Mouse (Mus musculus) kidney, adult 11 months (tissue): ENCODE measurements around the gene Cd99l2.
"Not testable (repeated sequence)": the region's sequence is repeated elsewhere in the genome, so short reads cannot be mapped to it uniquely, and the experiment has no call there.

Experiments
- DNase-seq: peaks from one replicate; pipeline ENCODE4 v3.0.0; 2022

Cd99l2 gene

DNA sequence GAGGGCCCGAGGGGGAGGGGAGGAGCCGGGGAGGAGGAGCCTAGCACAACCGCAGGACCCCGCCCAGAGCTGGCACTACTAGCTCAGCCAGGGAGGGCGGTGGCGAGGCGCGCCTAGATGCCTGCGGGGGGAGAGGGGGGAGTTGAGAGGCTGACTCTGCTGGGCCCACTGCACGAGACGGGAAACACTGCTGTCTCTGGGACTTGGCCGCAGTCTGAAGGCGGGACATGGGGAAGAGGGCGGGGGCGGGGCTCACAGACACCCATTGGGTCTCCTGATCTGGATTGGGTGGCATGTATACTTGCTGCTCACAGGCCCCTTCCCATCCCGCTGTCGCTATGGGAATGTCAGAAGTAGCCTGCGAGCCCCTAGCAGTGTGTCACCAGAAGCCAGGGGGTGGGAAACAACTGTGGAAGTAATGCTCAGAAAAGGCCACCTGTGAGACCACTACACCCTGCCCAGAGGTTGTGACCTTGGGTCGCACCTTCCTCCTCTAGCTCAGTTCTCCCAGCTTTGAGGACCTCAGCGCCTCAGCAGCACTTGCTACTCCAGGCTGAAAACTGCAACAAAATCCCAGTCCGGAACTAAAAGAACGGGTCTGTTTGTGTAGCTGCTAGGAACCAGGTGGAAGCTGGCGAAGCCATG, at the start of gene Cd99l2:
TSS of gene Cd99l2 (minus strand) at position 216 of the 645 bp plus-strand sequence.
- DNase-seq, result peak; percentile 89

DNA sequence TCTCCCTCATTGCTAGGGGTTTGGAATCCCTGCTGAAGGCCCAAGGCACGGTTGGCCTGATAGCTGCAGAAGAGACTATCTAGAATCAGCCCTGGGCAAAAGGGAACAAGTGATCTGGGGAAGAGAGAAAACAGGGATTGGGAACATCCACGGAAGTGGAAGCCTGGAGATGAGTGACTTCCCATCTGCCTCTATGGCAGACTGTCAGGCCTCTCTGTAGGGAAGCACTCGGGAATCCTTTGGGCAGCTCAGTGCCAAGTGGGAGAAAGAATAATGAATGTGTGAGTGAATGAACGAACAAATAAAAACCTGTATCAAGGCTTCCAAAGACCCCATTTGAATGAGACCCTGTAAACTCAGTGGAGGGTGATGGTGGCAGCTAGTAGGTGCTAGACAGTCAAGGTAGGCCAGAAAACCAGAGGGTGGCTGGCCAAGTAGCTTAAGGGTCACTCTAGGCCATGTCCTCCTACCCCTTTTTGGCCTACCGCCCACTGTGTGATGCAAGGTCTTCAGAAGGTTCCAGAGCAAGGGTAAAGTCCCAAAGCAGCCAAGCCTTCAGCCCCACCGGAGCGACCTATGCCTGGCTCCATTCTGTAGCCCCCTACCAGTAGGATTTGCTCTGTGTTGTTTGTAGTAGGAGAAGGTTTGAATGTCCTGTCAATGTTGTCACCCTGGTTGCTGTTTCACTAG, 48.3 kb upstream of the Cd99l2 start:
- peak; percentile 71 for DNase-seq

DNA sequence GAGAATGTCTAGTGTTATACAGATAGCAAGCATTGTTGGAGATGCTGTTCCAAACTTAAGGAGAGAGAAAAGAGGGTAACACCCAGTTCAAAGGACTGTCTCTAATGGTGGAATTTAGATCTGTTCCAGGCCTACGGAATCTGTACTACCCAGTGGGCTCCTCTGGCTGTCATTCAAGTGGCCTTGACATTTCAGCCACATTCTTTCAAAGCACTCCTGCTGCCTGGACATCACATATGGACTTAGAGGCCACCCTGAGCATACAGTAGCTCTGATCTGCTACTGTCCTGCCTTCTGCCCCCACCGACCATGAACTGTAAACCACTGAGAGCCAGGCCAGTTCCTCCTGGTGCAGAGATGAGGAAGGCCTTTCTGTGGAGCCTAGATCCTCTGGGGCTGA, 45.1 kb upstream of the Cd99l2 start:
- DNase-seq, result no peak

DNA sequence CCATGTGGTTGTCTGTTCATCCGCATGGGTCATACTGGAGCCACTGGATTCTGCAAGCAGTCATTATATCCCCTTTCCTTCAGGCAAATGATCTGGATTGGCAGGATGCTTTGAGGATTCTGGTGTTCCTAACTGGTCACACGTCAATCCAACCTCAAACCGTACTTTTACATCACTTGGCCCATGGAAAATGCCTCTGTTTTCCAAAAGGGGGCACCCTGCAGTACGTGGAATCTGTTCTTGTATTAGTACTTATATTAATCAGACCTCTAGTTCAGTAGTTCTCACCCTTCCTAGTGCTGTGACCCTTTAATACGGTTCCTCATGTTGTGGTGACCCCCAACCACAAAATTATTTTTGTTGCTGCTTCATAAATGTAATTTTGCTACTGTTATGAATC, 41.5 kb upstream of the Cd99l2 start:
- DNase-seq, result no peak

DNA sequence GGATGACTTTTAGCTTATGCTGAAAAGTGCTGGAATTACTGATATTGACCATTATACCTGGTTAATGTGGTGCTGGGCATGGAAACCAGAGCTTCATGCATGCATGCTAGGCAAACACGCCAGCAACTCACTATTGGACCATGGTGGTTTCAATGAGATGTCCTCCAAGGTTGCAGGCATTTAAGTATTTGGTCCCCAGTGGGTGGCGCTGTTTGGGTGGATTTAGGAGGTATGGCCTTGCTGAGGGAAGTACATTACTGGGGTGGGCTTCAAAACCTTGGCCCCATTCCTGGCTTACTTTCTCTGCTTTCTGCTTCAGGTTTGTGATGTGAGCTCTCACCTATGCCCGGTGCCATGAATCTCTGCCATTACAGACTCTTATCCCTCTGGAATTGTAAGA, 40.0 kb upstream of the Cd99l2 start:
- DNase-seq, result no peak

DNA sequence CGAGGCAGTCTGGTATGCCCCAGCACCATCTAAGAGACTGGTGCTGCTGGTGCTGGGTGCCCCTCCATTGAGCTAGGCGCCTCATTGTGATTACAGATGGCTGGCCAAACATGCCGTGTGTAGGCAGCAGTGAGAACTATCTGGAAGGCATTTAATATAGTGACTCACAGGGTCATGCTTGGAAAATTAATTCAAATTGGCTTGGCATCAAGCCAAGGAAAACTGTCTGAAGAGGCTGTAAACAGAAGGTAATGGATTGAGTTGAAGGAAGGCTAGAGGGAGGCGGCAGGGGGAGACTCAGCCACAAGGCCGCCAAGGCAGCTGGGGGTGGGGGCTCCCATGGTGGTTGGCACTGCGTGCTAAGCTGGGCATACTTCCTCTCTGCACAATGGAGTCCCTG, 36.0 kb upstream of the Cd99l2 start:
- peak; percentile 14 for DNase-seq

DNA sequence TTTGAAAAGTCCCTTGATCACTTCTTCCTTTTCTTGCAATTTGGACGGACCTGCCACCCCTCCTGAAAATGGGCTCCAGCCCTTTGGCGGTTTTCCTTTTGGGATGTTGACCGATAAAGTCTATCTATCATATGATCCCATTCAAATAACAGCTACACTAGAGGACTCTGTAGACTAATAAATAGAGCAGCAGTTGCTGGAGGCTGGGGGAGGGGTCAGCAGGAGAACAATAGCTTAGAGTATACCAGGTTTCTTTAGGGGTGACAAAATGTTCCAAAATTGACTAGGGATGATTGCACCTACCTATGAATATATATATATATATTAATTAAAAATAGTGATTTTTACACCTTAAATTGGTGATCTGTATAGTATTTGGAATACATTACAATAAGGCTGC, 35.5 kb upstream of the Cd99l2 start:
- no peak for DNase-seq

DNA sequence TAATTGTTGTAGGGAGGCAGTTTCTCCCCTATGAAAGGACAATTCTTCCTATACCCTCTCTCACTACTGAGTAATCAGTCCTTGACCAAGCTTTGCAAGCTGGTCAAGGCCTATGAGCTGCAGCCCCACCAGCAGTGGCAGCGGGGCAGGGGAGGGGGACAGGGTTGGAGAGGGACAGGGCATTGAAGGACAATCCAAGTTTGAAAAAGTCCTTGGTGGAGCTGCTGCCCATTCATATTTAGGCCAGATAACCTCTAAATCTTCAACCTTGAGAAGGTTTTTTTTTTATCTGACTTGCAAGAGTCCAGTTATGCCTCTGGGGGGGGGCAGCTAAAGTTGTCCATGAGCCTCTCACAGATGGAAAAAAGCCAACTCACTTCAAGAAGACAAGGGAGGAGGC, 34.8 kb upstream of the Cd99l2 start:
- DNase-seq, result no peak

DNA sequence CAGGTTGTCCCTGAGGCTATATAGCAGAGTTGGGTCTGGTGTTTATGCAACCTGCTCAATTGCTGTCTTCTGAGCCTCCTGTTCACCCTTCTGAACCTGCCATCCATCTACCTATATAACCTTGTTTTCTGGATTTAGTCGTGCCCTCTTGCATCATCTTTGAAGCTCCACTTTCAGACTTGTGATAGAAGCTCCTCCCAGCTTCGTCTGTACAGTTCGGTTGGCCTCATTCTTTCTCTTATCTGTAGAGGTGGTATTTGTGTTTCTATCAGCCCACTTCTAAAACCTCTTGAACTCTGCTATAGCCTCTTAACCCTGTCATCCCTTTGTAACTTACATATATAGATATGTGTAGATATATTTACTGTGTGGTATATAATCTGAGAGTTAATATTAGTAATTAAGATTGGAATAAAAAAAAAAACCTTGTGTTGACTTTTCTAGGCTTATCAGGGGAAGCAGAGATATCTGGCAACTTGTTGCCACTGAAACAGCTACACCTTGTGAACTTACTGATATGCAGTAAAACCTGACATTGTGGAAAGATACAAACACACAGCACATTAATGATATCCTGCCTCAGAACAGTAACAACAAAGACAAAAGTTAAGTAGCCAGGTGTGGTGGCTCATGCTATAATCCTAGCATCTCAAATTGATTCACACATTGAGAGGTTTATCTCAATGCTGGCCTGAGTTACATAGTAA, 33.1 kb upstream of the Cd99l2 start:
- no peak for DNase-seq

DNA sequence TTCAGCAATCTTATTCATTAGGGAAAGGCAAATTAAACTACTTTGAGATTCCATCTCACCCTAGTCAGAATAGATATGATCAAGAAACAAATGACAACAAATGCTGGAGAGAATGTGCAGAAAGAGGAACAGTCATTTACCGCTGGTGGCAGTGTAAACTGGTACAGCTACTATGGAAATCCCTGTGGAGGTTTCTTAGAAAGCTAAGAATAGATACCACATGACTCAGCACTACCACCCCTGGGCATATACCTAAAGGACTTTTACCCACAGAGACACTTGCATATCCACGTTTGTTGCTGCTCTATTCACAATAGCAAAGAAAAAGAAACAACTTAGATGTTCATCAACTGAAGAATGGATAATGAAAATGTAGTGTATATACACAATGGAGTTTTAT, 31.7 kb upstream of the Cd99l2 start:
- DNase-seq, result no peak

DNA sequence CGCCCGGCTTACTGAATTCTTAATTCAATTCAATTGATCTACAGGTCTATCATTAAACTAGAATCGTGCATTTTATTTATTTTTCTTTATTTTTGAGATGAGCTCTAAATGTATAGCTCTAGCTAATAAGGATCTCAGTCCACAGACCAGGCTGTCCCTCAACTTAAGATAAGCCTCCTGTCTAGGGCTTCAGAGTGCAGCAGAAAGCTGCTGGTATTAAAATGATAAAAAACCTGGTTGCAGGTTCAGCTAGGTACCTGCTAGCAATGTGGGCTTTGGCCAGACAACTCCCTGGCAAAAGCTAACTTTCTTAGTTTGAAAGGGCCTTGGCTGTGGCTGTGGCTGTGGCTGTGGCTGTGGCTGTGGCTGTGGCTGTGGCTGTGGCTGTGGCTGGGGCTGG, 30.2 kb upstream of the Cd99l2 start:
- DNase-seq, result no peak

DNA sequence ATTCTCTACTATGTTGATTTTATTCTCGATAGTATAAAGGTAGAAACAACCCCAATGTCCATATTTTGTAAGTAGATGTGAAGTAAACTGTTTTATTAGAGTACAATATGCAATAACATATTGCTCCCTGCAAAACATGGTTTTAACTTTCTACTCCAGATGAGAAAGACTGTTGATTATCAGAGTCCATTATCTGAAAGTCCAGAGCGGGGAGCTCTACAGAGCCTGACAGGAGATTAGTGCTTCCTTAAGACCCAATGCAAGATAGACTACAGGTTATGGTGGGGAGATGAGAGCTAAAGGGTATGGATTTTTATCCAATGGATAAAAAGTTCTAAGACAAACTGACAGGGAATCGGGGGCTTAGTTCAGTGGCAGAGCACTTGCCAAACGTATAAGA, 26.6 kb upstream of the Cd99l2 start:
- no peak for DNase-seq

DNA sequence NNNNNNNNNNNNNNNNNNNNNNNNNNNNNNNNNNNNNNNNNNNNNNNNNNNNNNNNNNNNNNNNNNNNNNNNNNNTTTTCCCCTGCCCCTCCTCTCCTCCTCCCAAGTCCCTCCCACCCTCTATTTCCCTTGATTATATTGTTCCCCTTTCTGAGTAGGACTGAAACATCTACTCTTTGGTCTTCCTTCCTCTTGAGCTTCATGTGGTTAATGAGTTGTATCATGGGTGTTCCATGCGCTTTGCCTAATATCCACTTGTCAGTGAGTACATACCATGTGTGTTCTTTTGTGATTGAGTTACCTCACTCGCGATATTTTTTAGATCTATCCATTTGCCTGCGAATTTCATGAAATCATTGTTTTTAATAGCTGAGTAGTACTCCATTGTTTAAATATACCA, 13.9 kb upstream of the Cd99l2 start:
- not testable (repeated sequence) for DNase-seq

DNA sequence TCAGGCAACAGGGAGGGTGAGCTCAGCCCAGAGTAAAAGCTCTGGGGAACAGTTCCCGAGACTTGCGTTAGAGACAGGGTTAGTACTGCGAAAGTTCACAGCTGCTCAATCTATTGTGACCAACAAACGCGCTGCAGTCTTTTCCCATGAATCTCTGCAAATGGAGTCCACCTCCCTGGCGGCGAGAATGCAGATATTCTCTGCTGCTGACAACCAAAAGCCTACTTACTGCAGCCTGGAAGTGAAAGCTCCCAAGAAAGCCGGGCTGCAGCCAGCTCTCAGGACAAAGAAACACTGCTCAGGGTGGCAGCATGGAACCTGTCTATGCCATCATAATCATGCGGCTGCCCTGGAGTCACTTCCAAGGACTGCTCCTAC, 619 bp upstream of the Cd99l2 start:
- peak; percentile 35 for DNase-seq

DNA sequence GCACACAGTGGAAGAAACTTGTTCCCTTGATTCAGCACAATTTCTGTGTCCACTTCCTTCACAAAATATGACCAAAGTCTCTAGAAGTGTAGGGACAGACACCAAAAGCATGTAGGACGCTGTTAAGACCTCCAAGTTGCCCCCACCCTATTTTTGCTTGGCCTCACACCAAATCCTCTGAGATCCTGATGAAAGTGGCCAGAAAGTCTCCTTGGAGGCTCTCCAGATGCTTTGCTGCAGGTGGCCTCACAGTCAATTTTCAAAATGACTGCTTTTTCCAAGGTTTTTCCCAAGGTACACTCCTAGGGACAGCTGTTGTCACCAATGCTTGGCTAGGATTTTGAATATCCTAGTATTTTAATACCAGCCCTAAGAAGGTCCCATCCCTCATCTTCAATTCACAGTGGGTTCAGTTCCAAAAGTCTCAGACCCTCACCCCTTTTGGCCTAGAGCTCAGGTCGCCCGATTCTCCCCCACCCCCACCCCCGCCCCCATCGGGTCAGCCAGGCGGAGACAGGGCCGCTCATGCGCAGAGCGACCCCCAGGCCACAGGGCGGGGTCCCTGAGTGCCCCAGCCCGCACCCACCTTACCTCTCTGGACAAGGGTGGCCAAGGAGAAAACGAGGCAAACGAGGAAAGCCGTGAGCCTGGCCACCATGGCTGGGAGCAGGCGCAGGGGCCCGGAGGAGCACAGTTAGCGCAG, 567 bp downstream of the Cd99l2 start:
- peak; percentile 7 for DNase-seq

DNA sequence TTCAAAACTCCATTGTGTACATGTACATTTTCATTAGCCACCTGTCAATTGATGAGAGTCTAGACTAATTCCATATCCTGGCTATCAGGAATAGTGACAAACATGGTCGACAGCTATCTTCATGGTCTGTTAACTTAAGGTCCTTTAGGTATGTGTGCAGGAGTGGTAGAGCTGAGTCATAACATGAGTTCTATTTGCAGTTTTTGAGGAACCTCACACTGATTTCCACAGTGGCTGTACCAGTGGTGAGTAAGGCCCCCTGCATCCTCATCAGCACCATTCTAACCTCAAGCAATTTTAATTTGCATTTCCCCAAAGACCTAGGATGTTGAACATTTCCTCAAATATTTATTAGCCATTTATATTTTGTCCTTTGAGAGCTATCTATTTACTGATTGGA, 3.3 kb downstream of the Cd99l2 start:
- DNase-seq, result no peak

DNA sequence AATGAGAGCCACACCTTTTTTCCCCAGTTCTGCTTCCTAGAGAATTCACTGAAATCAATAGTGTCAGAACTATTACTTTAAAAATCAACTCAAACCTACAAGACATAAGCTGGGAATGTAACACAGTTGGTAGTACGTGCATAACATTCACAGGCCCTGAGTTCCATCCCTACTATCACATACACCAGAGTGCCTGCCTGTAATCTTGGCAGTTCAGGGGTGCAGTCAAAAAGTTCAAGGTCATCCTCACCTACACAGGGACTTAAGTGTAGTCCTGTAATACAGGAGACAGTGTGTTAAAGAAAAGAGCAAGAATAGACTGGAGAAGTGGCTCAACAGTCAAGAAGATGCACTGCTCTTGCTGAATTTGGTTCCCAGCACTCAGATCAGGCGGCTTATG, 10.4 kb downstream of the Cd99l2 start:
- no peak for DNase-seq

DNA sequence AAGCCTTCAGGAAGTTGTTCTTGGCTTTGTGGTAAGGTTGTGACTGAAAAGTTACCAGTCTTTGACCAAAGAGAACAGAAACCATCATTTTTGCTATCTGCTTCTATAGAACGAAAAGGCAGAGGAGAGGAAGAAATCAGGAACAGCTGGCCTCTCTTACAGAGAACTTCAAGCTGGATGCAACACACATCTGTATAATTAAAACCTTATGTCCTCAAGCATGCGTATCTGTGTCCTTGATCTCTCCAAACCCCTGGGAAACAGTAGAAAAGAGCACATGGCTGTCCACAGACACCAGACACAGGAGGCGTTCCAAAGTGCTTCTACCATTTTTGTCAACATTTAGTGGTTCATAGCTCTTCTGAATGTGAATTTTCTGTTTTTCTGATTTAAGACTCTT, 16.7 kb downstream of the Cd99l2 start:
- DNase-seq, result no peak

DNA sequence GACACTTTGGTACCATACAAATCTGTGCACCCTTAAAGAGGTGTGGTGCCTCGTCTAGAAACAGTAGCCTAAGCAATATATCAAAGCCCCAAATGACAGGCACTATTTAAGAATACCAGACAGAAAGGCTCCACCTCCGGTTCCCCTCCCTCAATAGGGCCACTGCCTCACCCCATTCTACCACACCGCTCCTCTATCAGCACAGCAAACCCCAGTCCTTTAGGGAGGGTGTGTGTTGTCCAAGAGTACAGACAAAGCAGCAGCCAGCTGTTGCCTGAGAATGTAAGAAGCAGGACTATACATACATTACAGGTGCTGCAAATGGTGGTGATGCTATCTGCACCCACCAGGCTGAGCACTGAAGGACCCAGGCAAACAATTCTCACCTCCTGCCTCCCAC, 17.2 kb downstream of the Cd99l2 start:
- no peak for DNase-seq

DNA sequence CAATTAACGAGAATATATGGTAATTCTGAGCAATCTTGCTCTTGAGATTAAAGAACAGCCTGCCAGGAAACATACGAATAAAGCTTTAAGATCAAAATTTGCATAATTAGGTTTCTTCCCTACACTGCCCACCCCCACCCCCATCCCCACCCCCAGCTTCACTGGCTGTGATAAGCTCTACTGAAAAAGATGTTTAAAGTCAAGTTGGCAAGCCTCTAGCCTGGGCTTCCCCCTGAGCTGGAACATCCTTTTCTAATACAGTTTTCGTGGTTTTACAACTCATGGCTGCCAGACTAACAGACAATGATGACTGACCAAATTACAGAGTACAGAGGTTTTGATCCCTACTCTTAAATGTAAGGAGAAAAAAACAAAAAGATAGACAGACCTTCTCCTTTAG, 17.6 kb downstream of the Cd99l2 start:
- no peak for DNase-seq

DNA sequence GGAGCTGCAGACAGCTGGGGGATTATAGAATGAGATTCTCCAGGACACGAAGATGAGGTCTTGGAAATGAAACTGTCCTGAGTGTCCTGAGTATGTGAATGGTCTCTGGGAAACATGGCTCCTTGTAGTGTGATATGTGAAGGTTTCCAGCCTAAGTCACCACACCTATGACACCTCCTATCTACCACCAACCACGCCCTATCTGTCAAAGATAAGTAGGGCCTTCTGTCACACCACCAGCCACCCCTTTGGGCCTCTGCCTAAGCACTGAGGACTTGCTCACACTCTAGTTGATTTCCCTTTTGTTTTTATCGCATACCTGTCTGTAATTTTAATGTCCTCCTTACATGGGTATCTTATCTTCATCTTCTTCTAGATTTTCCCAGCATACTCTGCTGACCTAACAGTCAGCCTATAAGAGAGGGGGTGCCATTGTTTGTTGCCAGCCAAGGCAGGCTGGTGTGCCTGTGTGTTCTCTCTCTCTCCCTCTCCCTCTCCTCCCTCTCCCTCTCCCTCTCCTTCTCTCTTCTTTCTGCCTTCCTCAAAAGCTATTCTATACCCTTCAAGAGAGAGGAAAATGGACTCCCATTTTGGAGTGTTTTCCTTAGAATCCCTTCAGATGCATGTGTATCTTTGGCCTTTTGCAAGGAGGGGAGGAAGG, 18.2 kb downstream of the Cd99l2 start:
- no peak for DNase-seq

DNA sequence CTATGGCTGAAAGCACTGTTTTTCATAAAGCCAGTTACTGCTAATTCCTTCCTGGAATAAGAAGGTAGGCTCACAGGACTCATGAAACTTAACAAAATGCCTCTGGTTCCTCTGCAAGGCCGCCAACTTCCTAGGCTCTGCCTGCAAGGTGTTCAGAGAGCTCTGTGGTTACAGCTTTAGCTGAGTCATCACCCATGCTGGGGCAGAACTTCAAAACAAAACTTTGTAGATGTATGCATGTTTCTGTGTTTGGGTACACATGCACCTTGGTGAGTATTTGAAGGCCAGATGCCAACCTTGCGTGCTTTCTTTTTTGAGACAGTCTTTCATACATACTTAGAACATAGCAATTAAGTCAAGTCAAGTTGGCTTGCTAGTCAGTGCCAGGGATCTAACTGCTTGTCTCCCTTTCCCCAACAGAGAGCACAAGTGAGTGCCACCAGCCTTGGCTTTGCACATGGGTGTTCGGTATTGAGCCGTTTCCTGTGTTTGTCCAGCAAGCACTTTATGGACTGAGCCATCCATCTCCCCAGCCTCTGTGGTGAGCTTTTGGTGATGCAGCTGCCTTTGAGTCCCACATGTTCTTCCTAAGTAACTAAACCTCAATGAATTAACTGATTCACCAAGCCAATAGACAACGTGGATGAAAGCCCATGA, 23.9 kb downstream of the Cd99l2 start:
- no peak for DNase-seq

DNA sequence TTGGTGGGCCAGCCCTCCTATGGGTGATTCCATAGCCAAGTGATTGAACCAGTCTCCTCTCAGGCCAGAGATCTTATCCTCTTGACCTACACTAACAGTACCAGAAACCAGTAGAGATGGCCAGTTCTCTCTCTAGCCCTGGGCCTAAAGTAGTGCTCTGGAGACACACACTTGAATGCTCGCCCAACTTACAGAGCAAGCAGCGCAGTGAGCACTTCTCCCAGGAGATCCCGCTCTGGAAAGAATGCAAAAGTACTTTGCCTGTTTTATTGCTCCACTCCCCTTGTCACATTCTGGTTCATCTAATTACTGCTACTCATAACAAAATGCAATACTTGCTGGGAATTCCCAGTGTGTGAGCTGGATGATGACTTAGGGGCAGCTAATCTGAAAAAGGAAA, 25.2 kb downstream of the Cd99l2 start:
- DNase-seq, result no peak
